Mouse (Mus musculus): ENCODE measurements at regions not wholly inside any gene's neighbourhood (a gene's known extent, or its start where the extent isn't known, plus 50 kb on each side); places are given as distances from the start of the nearest gene placed in this dataset.
A peak's percentile ranks its signal among the peaks of the same experiment; 100 is the strongest.

GRCm38 (mm10) chr15:41283199-41283598, 1149.0 kb downstream of the 9330182O14Rik start:
- 82% methylated on average over 1 of the region's 1 CpGs for WGBS
- no peak for DNase-seq
- H3K36me3 ChIP-seq (ENCODE audit: control insufficient read depth, insufficient read depth, low read length) = no peaks in the 10 kb centered on the region
- H3K27me3 ChIP-seq (replicated peaks; ENCODE audit: control insufficient read depth, insufficient read depth, low read length) = no peaks in the 10 kb centered on the region
- TF ChIP-seq CTCF (conservative IDR thresholded peaks at IDR 0.05; ENCODE audit: insufficient read depth, insufficient read length, low read depth, low read length) = no peak
- no peak overlapping the region for H3K4me3 ChIP-seq (ENCODE audit: insufficient read depth, low read depth, low read length)
- H3K27ac ChIP-seq (ENCODE audit: insufficient read depth, low read depth, low read length) = no peak overlapping the region
- H3K4me1 ChIP-seq (ENCODE audit: control insufficient read depth, insufficient read depth, low read length) = no peaks in the 10 kb centered on the region

DNA sequence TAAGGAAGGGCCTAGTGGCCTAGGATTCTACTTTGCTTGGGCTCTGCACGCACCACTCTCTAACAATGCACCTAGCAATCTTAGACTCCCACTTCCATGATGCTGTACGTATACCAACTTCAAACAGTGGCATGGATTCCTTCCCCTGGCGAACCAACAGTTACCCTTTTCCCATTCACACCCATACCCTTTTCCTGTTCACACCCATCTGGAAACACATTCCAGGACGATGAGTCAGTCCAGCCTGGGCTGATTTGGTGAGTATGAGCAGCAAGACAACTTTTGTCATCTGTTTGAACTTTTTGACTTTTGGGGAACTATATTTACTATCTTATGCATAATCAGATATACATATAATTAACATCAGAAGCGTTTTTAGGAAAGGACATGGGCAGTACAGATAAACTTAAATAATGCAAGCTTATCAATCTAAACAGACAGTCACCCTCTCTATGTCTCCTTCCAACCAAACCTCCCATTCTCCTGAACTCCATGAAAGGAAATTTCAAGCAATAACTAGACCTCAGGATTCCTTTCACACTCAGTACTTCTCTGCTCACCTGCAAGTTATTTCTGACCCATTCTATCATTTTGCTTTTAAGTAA, 1152.7 kb downstream of the 9330182O14Rik start:
- Histone ChIP-seq H3K36me3 (ENCODE audit: control insufficient read depth, insufficient read depth, low read length) (no peaks in the 10 kb centered on the region), H3K4me3 (ENCODE audit: insufficient read depth, low read depth, low read length) (no peak overlapping the region), H3K27ac (ENCODE audit: insufficient read depth, low read depth, low read length) (no peak overlapping the region), H3K27me3 (replicated peaks; ENCODE audit: control insufficient read depth, insufficient read depth, low read length) (no peaks in the 10 kb centered on the region), H3K4me1 (ENCODE audit: control insufficient read depth, insufficient read depth, low read length) (no peaks in the 10 kb centered on the region)
- no peak for TF ChIP-seq POLR2A (IDR thresholded peaks at IDR 0.05; ENCODE audit: low read depth, low read length)
- no peak for TF ChIP-seq CTCF (conservative IDR thresholded peaks at IDR 0.05; ENCODE audit: insufficient read depth, insufficient read length, low read depth, low read length)
- no peak for DNase-seq
- 71% methylated on average over 5 of the region's 5 CpGs for WGBS

GRCm38 (mm10) chr15:41297419-41297818, 1163.3 kb downstream of the 9330182O14Rik start:
- Histone ChIP-seq H3K36me3 (ENCODE audit: control insufficient read depth, insufficient read depth, low read length) (no peaks in the 10 kb centered on the region), H3K27ac (ENCODE audit: insufficient read depth, low read depth, low read length) (no peak overlapping the region), H3K27me3 (replicated peaks; ENCODE audit: control insufficient read depth, insufficient read depth, low read length) (no peaks in the 10 kb centered on the region), H3K4me1 (ENCODE audit: control insufficient read depth, insufficient read depth, low read length) (no peaks in the 10 kb centered on the region), H3K4me3 (ENCODE audit: insufficient read depth, low read depth, low read length) (no peak overlapping the region)
- no peak for TF ChIP-seq POLR2A (IDR thresholded peaks at IDR 0.05; ENCODE audit: low read depth, low read length)
- TF ChIP-seq CTCF (conservative IDR thresholded peaks at IDR 0.05; ENCODE audit: insufficient read depth, insufficient read length, low read depth, low read length) = no peak
- 25% methylated on average over 4 of the region's 4 CpGs for WGBS
- DNase-seq = peak; percentile 64

GRCm38 (mm10) chr15:41306638-41307037, 1172.5 kb downstream of the 9330182O14Rik start:
- WGBS = 89% methylated on average over 1 of the region's 1 CpGs
- Histone ChIP-seq H3K4me1 (ENCODE audit: control insufficient read depth, insufficient read depth, low read length) (no peaks in the 10 kb centered on the region), H3K27ac (ENCODE audit: insufficient read depth, low read depth, low read length) (no peak overlapping the region), H3K27me3 (replicated peaks; ENCODE audit: control insufficient read depth, insufficient read depth, low read length) (no peaks in the 10 kb centered on the region), H3K36me3 (ENCODE audit: control insufficient read depth, insufficient read depth, low read length) (no peaks in the 10 kb centered on the region), H3K4me3 (ENCODE audit: insufficient read depth, low read depth, low read length) (no peak overlapping the region)
- TF ChIP-seq CTCF (conservative IDR thresholded peaks at IDR 0.05; ENCODE audit: insufficient read depth, insufficient read length, low read depth, low read length) (no peak), POLR2A (IDR thresholded peaks at IDR 0.05; ENCODE audit: low read depth, low read length) (no peak)
- no peak for DNase-seq

DNA sequence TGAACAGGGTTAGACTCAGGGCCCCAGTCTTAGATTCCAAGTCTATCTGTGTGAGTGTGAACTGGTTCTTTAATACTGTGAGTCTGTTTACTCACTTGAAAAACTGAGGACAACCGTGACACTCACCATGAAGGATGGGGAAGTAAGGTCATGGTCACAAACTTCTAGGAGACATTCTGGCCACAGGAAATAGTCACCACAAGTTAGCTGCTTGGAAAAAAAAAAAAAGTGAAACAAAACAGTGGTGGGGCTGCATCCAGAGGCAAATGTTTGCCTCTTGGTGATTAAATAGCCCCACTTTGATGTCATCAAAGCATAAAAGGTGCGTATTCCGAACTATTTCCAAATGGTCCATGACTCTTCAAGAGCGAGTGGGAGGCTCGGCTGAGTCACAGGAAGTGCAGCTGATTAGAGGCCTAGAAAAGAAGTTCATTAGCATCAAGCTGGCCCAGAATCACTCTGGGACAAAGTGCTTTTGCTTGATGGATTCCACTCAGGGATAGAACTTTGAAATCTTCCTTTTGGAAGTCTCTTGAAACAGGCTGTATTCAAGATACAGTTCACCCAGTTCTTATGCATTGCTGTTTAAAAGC, 1177.7 kb downstream of the 9330182O14Rik start:
- 46% methylated on average over 5 of the region's 5 CpGs for WGBS
- Histone ChIP-seq H3K4me1 (ENCODE audit: control insufficient read depth, insufficient read depth, low read length) (no peaks in the 10 kb centered on the region), H3K4me3 (ENCODE audit: insufficient read depth, low read depth, low read length) (no peak overlapping the region), H3K27ac (ENCODE audit: insufficient read depth, low read depth, low read length) (no peak overlapping the region), H3K27me3 (replicated peaks; ENCODE audit: control insufficient read depth, insufficient read depth, low read length) (no peaks in the 10 kb centered on the region), H3K36me3 (ENCODE audit: control insufficient read depth, insufficient read depth, low read length) (no peaks in the 10 kb centered on the region)
- DNase-seq = no peak
- TF ChIP-seq POLR2A (IDR thresholded peaks at IDR 0.05; ENCODE audit: low read depth, low read length) (no peak), CTCF (conservative IDR thresholded peaks at IDR 0.05; ENCODE audit: insufficient read depth, insufficient read length, low read depth, low read length) (no peak)

- Histone ChIP-seq H3K27ac (ENCODE audit: insufficient read depth, low read depth, low read length) (no peak overlapping the region), H3K4me1 (ENCODE audit: control insufficient read depth, insufficient read depth, low read length) (no peaks in the 10 kb centered on the region), H3K27me3 (replicated peaks; ENCODE audit: control insufficient read depth, insufficient read depth, low read length) (no peaks in the 10 kb centered on the region), H3K36me3 (ENCODE audit: control insufficient read depth, insufficient read depth, low read length) (no peaks in the 10 kb centered on the region), H3K4me3 (ENCODE audit: insufficient read depth, low read depth, low read length) (no peak overlapping the region)
- TF ChIP-seq POLR2A (IDR thresholded peaks at IDR 0.05; ENCODE audit: low read depth, low read length) (no peak), CTCF (conservative IDR thresholded peaks at IDR 0.05; ENCODE audit: insufficient read depth, insufficient read length, low read depth, low read length) (no peak)
- 71% methylated on average over 4 of the region's 4 CpGs for WGBS
- no peak for DNase-seq
Observed at GRCm38 (mm10) chr15:41314916-41315315, 1180.8 kb downstream of the 9330182O14Rik start.

- no peak for TF ChIP-seq POLR2A (IDR thresholded peaks at IDR 0.05; ENCODE audit: low read depth, low read length)
- TF ChIP-seq CTCF (conservative IDR thresholded peaks at IDR 0.05; ENCODE audit: insufficient read depth, insufficient read length, low read depth, low read length) = 0 out of 2 replicates have a peak, but pooled peaks have one; percentile 25
- DNase-seq = peak; percentile 64
- Histone ChIP-seq H3K27me3 (replicated peaks; ENCODE audit: control insufficient read depth, insufficient read depth, low read length) (no peaks in the 10 kb centered on the region), H3K36me3 (ENCODE audit: control insufficient read depth, insufficient read depth, low read length) (no peaks in the 10 kb centered on the region), H3K27ac (ENCODE audit: insufficient read depth, low read depth, low read length) (no peak overlapping the region), H3K4me3 (ENCODE audit: insufficient read depth, low read depth, low read length) (no peak overlapping the region), H3K4me1 (ENCODE audit: control insufficient read depth, insufficient read depth, low read length) (no peaks in the 10 kb centered on the region)
- 7% methylated on average over 7 of the region's 7 CpGs for WGBS
Observed at GRCm38 (mm10) chr15:41325633-41326252, 1191.6 kb downstream of the 9330182O14Rik start.
